Mouse (Mus musculus) E14TG2a.4 (cell line): Measurements from ENCODE around the gene Rgs12.

Experiments
- H3K27me3 ChIP-seq: 2 replicates; pipeline ENCODE4 v1.6.1; 2014; ENCODE audit warnings: low read length, control low read depth; ENCODE audit not compliant: insufficient read depth
- H3K36me3 ChIP-seq: 2 replicates; pipeline ENCODE4 v1.6.1; 2014; ENCODE audit warnings: low read length, control low read depth; ENCODE audit not compliant: insufficient read depth
- H3K4me1 ChIP-seq: replicated peaks from 2 replicates; pipeline ENCODE4 v1.6.1; 2014; ENCODE audit warnings: low read depth, low read length, control low read depth
- H3K4me3 ChIP-seq: replicated peaks from 2 replicates; pipeline ENCODE4 v1.5.1; 2014; ENCODE audit warnings: mild to moderate bottlenecking, low read length
- H3K9me3 ChIP-seq: 2 replicates; pipeline ENCODE4 v1.6.1; 2014; ENCODE audit warnings: low read length, control low read depth
- CTCF ChIP-seq: conservative IDR thresholded peaks from 2 replicates; pipeline ENCODE4 v1.5.1; 2014; ENCODE audit warnings: low read length
- NANOG ChIP-seq: IDR thresholded peaks from 2 replicates; pipeline ENCODE4 v1.6.1; 2014; ENCODE audit warnings: borderline replicate concordance, low read length, mixed read lengths
- POU5F1 ChIP-seq: IDR thresholded peaks from 2 replicates; pipeline ENCODE4 v1.6.1; 2014; ENCODE audit warnings: low read length, borderline replicate concordance

Gene Rgs12

DNA sequence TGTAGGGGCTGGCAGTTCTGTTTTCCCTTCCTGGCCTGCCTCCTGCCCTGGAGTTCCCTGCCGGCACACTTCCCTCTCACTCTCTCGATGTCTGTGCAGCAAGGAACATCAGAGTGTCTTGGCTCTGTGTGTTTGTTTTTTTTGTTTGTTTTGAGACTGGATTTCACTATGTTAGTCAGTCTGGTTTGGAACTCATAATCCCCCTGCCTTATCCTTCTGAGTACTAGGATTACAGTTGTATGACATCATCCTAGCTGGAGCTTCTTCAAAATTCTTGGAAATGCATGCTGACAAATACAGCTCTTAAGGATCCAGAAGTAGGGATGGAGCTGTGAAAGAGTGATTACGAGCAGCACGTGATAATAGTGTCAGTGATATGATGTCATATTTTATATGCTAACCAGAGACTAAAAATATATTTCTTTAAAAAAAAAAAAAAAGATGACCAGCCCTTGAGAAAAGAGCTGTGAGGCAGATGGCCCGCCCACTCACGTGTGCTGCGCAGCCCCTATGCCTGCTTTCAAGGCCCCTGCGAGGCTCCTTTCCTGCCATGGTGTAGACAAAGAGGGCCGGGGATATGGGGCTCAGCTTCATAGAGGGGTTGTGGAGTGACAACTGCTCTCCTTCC lies 70.5 kb downstream of the Rgs12 start:
- H3K27me3 ChIP-seq = no peaks in the 10 kb centered on the region
- TF ChIP-seq POU5F1 = no peak
- TF ChIP-seq CTCF = no peak
- no peak for TF ChIP-seq NANOG
- H3K4me3 ChIP-seq = no peak overlapping the region
- H3K9me3 ChIP-seq = no peaks in the 10 kb centered on the region
- H3K36me3 ChIP-seq = peaks cover 29% of the 10 kb centered on the region
- H3K4me1 ChIP-seq = peaks cover 10% of the 10 kb centered on the region

GRCm38 (mm10) chr5:35020410-35021241 lies 71.4 kb downstream of the Rgs12 start:
- TF ChIP-seq POU5F1 = no peak
- Histone ChIP-seq H3K4me1 (peaks cover 12% of the 10 kb centered on the region), H3K4me3 (no peak overlapping the region), H3K9me3 (no peaks in the 10 kb centered on the region), H3K27me3 (no peaks in the 10 kb centered on the region), H3K36me3 (peaks cover 31% of the 10 kb centered on the region)

DNA sequence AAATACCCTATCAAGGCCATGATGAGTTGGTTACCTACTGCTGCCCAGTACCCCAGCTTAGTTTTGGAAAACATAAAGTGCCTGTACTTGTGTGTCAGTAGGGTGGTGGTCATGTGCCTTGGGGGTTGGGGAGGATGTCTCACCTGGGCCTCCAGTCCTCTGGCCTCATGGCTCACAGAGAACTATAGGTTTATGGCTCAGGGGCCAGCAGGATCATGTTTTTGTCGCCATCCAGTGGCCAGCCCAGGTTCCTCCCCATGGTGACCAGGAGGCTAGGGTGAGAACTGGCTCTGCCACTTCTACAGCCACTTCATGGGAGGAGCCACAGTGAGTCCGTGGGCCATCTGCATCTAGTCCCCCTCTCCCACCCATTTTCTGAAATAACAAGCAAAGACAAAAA lies 75.7 kb downstream of the Rgs12 start:
- Histone ChIP-seq H3K4me1 (peaks cover 12% of the 10 kb centered on the region), H3K36me3 (peaks cover 64% of the 10 kb centered on the region), H3K4me3 (no peak overlapping the region), H3K9me3 (no peaks in the 10 kb centered on the region), H3K27me3 (no peaks in the 10 kb centered on the region)
- TF ChIP-seq POU5F1 (no peak), CTCF (peak; percentile 32), NANOG (no peak)

GRCm38 (mm10) chr5:35029303-35029702 lies 80.1 kb downstream of the Rgs12 start:
- H3K9me3 ChIP-seq = no peaks in the 10 kb centered on the region
- H3K4me3 ChIP-seq = no peak overlapping the region
- H3K36me3 ChIP-seq = peaks cover 59% of the 10 kb centered on the region
- peaks cover 22% of the 10 kb centered on the region for H3K4me1 ChIP-seq
- H3K27me3 ChIP-seq = no peaks in the 10 kb centered on the region
- TF ChIP-seq NANOG = no peak
- TF ChIP-seq POU5F1 = no peak
- TF ChIP-seq CTCF = no peak

GRCm38 (mm10) chr5:35029755-35030154 lies 80.5 kb downstream of the Rgs12 start:
- H3K4me3 ChIP-seq = no peak overlapping the region
- no peaks in the 10 kb centered on the region for H3K9me3 ChIP-seq
- no peaks in the 10 kb centered on the region for H3K27me3 ChIP-seq
- H3K36me3 ChIP-seq = peaks cover 59% of the 10 kb centered on the region
- no peak for TF ChIP-seq POU5F1
- peaks cover 17% of the 10 kb centered on the region for H3K4me1 ChIP-seq

DNA sequence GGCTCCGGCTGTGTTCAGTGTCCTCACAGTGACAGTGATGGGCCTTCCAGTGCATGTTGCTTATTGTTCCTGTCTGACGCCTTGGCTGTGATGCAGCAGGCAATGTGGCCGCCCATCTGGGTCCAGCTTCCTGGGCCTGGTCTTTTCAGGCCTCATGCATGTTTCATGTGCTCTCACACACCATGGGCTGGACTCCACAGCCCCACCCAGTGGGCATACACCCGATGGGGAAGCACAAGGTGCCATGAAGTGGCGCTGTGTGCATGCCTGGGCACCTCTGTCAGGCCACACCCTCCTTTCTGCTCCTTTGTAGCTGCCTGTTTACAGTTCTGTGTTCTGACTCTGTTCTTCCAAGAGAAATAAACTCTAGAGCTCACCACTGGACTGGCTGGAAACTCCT lies 83.8 kb downstream of the Rgs12 start:
- Histone ChIP-seq H3K36me3 (peaks cover 33% of the 10 kb centered on the region), H3K4me1 (peaks cover 15% of the 10 kb centered on the region), H3K27me3 (no peaks in the 10 kb centered on the region), H3K9me3 (no peaks in the 10 kb centered on the region), H3K4me3 (no peak overlapping the region)
- TF ChIP-seq CTCF (no peak; the same call in 1 of the 2 replicates), NANOG (no peak), POU5F1 (no peak)

GRCm38 (mm10) chr5:35033619-35034018 lies 84.4 kb downstream of the Rgs12 start:
- H3K36me3 ChIP-seq = peaks cover 28% of the 10 kb centered on the region
- H3K27me3 ChIP-seq = peaks cover 3% of the 10 kb centered on the region; the same call in 1 of the 2 replicates
- no peaks in the 10 kb centered on the region for H3K9me3 ChIP-seq
- no peak for TF ChIP-seq NANOG
- no peak for TF ChIP-seq POU5F1
- no peak for TF ChIP-seq CTCF
- no peak overlapping the region for H3K4me3 ChIP-seq
- H3K4me1 ChIP-seq = peaks cover 15% of the 10 kb centered on the region

- Histone ChIP-seq H3K9me3 (no peaks in the 10 kb centered on the region), H3K36me3 (peaks cover 14% of the 10 kb centered on the region; the same call in 1 of the 2 replicates), H3K27me3 (peaks cover 3% of the 10 kb centered on the region; the same call in 1 of the 2 replicates), H3K4me3 (no peak overlapping the region), H3K4me1 (peaks cover 15% of the 10 kb centered on the region)
- no peak for TF ChIP-seq POU5F1
- no peak for TF ChIP-seq CTCF
- no peak for TF ChIP-seq NANOG
Measured at GRCm38 (mm10) chr5:35035141-35035540, 85.9 kb downstream of the Rgs12 start.

GRCm38 (mm10) chr5:35035795-35036194 lies 86.5 kb downstream of the Rgs12 start:
- no peak overlapping the region for H3K4me3 ChIP-seq
- peaks cover 5% of the 10 kb centered on the region for H3K27me3 ChIP-seq
- H3K36me3 ChIP-seq = peaks cover 9% of the 10 kb centered on the region; the same call in 1 of the 2 replicates
- H3K9me3 ChIP-seq = no peaks in the 10 kb centered on the region
- H3K4me1 ChIP-seq = peaks cover 15% of the 10 kb centered on the region
- no peak for TF ChIP-seq CTCF
- TF ChIP-seq NANOG = no peak
- no peak for TF ChIP-seq POU5F1
